Mouse (Mus musculus) MEL (cell line): ENCODE measurements around the gene D17Wsu92e. TPM values are rescaled to one million over a fixed set of nuclear protein-coding genes. Genes with fewer than 3 reads are reported as not detected.
A peak's percentile ranks its signal among the peaks of the same experiment; 100 is the strongest.

ENCODE experiments used
- DNase-seq: peaks from one replicate; pipeline ENCODE4 v3.0.0; 2011; ENCODE audit warnings: low read depth, low spot score
- H3K27ac ChIP-seq: 2 replicates; pipeline ENCODE4 v1.5.1; 2012; ENCODE audit warnings: low read depth, mild to moderate bottlenecking, control low read depth, low read length, moderate library complexity; ENCODE audit not compliant: control insufficient read depth
- H3K27me3 ChIP-seq, 2 experiments: fragments of 150-350 bp in 1 of 2; sonication (generic) in 1 of 2; 2 replicates each; pipeline ENCODE4 v1.6.1; 2012; ENCODE audit warnings: low read length in 2 of 2, mild to moderate bottlenecking in 2 of 2, improper control_type of control experiment in 1 of 2, moderate library complexity in 1 of 2; ENCODE audit not compliant: insufficient read depth in 2 of 2, control insufficient read depth in 1 of 2
- H3K36me3 ChIP-seq, 2 experiments: 2 replicates each; pipeline ENCODE4 v1.6.1; 2012 to 2014; ENCODE audit warnings: low read length in 2 of 2, improper control_type of control experiment in 1 of 2, inconsistent platforms in 1 of 2, mild to moderate bottlenecking in 1 of 2; ENCODE audit not compliant: insufficient read depth in 2 of 2, control insufficient read depth in 1 of 2
- H3K4me1 ChIP-seq, 2 experiments: fragments of 150-350 bp in 1 of 2; sonication (generic) in 1 of 2; 2 replicates each; pipeline ENCODE4 v1.6.1; 2012; ENCODE audit warnings: low read length in 2 of 2, improper control_type of control experiment in 1 of 2, mild to moderate bottlenecking in 1 of 2; ENCODE audit not compliant: insufficient read depth in 2 of 2, control insufficient read depth in 1 of 2
- H3K4me3 ChIP-seq, 2 experiments: fragments of 150-350 bp in 1 of 2; sonication (generic) in 1 of 2; 2 replicates each; pipeline ENCODE4 v1.5.1; 2012; ENCODE audit warnings: low read depth in 2 of 2, low read length in 2 of 2, mild to moderate bottlenecking in 2 of 2, moderate library complexity in 2 of 2, control low read depth in 1 of 2, improper control_type of control experiment in 1 of 2; ENCODE audit not compliant: control insufficient read depth in 1 of 2, insufficient read depth in 1 of 2
- H3K79me2 ChIP-seq: 2 replicates; pipeline ENCODE4 v1.6.1; 2012; ENCODE audit warnings: mild to moderate bottlenecking, low read length, moderate library complexity; ENCODE audit not compliant: control insufficient read depth, poor library complexity, insufficient read depth
- H3K9ac ChIP-seq: 2 replicates; pipeline ENCODE4 v1.6.1; 2012; ENCODE audit warnings: low read depth, mild to moderate bottlenecking, control low read depth, low read length, moderate library complexity; ENCODE audit not compliant: control insufficient read depth, poor library complexity, severe bottlenecking
- H3K9me3 ChIP-seq: fragments of 150-350 bp; sonication (generic); replicated peaks from 2 replicates; pipeline ENCODE4 v1.6.1; 2012; ENCODE audit warnings: mild to moderate bottlenecking, low read length, improper control_type of control experiment, moderate library complexity; ENCODE audit not compliant: insufficient read depth
- CHD2 ChIP-seq: IDR thresholded peaks from 2 replicates; pipeline ENCODE4 v1.6.1; 2011; ENCODE audit warnings: low read length, improper control_type of control experiment
- E2F4 ChIP-seq: IDR thresholded peaks from 2 replicates; pipeline ENCODE4 v1.6.1; 2011; ENCODE audit warnings: low read depth, low read length, improper control_type of control experiment, borderline replicate concordance
- ELF1 ChIP-seq: IDR thresholded peaks from 2 replicates; pipeline ENCODE4 v1.6.1; 2014; ENCODE audit warnings: low read depth, mild to moderate bottlenecking, inconsistent platforms, low read length, improper control_type of control experiment, moderate library complexity
- EP300 ChIP-seq, 2 experiments: IDR thresholded peaks; 2 replicates each; pipeline ENCODE4 v1.6.1; 2011; ENCODE audit warnings: improper control_type of control experiment in 2 of 2, low read length in 2 of 2, low read depth in 1 of 2, mild to moderate bottlenecking in 1 of 2
- ETS1 ChIP-seq: IDR thresholded peaks from 2 replicates; pipeline ENCODE4 v1.6.1; 2012; ENCODE audit warnings: low read depth, mild to moderate bottlenecking, inconsistent platforms, low read length, improper control_type of control experiment, moderate library complexity
- GATA1 ChIP-seq: IDR thresholded peaks from 2 replicates; pipeline ENCODE4 v1.6.1; 2011; ENCODE audit warnings: low read depth, low read length, improper control_type of control experiment
- HCFC1 ChIP-seq: IDR thresholded peaks from 2 replicates; pipeline ENCODE4 v1.6.1; 2012; ENCODE audit warnings: low read depth, mild to moderate bottlenecking, inconsistent platforms, low read length, improper control_type of control experiment, moderate library complexity
- KAT2A ChIP-seq: conservative IDR thresholded peaks from 2 replicates; pipeline ENCODE4 v1.6.1; 2012; ENCODE audit warnings: low read depth, low read length, improper control_type of control experiment, inconsistent platforms
- MAZ ChIP-seq: IDR thresholded peaks from 2 replicates; pipeline ENCODE4 v1.6.1; 2012; ENCODE audit warnings: low read depth, mild to moderate bottlenecking, inconsistent platforms, low read length, improper control_type of control experiment
- MXI1 ChIP-seq: IDR thresholded peaks from 2 replicates; pipeline ENCODE4 v1.6.1; 2011; ENCODE audit warnings: mild to moderate bottlenecking, low read depth, low read length, improper control_type of control experiment
- MYC ChIP-seq: IDR thresholded peaks from 2 replicates; pipeline ENCODE4 v1.6.1; 2011; ENCODE audit warnings: low read depth, mild to moderate bottlenecking, low read length, improper control_type of control experiment, moderate library complexity
- NELFE ChIP-seq: IDR thresholded peaks from 2 replicates; pipeline ENCODE4 v1.6.1; 2011; ENCODE audit warnings: low read depth, low read length, improper control_type of control experiment
- NRF1 ChIP-seq: IDR thresholded peaks from 2 replicates; pipeline ENCODE4 v1.6.1; 2014; ENCODE audit warnings: low read depth, mild to moderate bottlenecking, inconsistent platforms, low read length, improper control_type of control experiment, moderate library complexity; ENCODE audit not compliant: poor library complexity, insufficient read depth, severe bottlenecking
- POLR2A ChIP-seq, 2 experiments: IDR thresholded peaks; 2 replicates each; pipeline ENCODE4 v1.6.1; 2011 to 2012; ENCODE audit warnings: low read length in 2 of 2, mild to moderate bottlenecking in 2 of 2, control low read depth in 1 of 2, improper control_type of control experiment in 1 of 2, low read depth in 1 of 2, moderate library complexity in 1 of 2; ENCODE audit not compliant: control insufficient read depth in 1 of 2, insufficient read depth in 1 of 2, poor library complexity in 1 of 2
- POLR2AphosphoS2 ChIP-seq: IDR thresholded peaks from 2 replicates; pipeline ENCODE4 v1.6.1; 2011; ENCODE audit warnings: low read length, improper control_type of control experiment
- RCOR1 ChIP-seq: IDR thresholded peaks from 2 replicates; pipeline ENCODE4 v1.6.1; 2012; ENCODE audit warnings: low read depth, mild to moderate bottlenecking, inconsistent platforms, low read length, improper control_type of control experiment
- SIN3A ChIP-seq: IDR thresholded peaks from 2 replicates; pipeline ENCODE4 v1.6.1; 2012; ENCODE audit warnings: low read length, improper control_type of control experiment, inconsistent platforms
- TBP ChIP-seq: IDR thresholded peaks from 2 replicates; pipeline ENCODE4 v1.8.0; 2011; ENCODE audit warnings: low read depth, low read length, improper control_type of control experiment
- TCF12 ChIP-seq: IDR thresholded peaks from 2 replicates; pipeline ENCODE4 v1.6.1; 2014; ENCODE audit warnings: low read depth, mild to moderate bottlenecking, inconsistent platforms, low read length, improper control_type of control experiment, moderate library complexity
- UBTF ChIP-seq: IDR thresholded peaks from 2 replicates; pipeline ENCODE4 v1.6.1; 2012; ENCODE audit warnings: low read depth, mild to moderate bottlenecking, inconsistent platforms, low read length, improper control_type of control experiment, moderate library complexity, borderline replicate concordance; ENCODE audit not compliant: insufficient read depth
- ZC3H11A ChIP-seq: IDR thresholded peaks from 2 replicates; pipeline ENCODE4 v1.6.1; 2012; ENCODE audit warnings: low read depth, mild to moderate bottlenecking, inconsistent platforms, low read length, improper control_type of control experiment
- ZKSCAN1 ChIP-seq: IDR thresholded peaks from 2 replicates; pipeline ENCODE4 v1.6.1; 2012; ENCODE audit warnings: low read depth, mild to moderate bottlenecking, inconsistent platforms, low read length, improper control_type of control experiment, moderate library complexity
- ZMIZ1 ChIP-seq: IDR thresholded peaks from 2 replicates; pipeline ENCODE4 v1.6.1; 2012; ENCODE audit warnings: low read depth, mild to moderate bottlenecking, inconsistent platforms, low read length, improper control_type of control experiment, moderate library complexity
- polyA plus RNA-seq, 2 experiments: library from polyadenylated mRNA; stranded (reverse) in 1 of 2; unstranded in 1 of 2; fragments of >175 nt in 1 of 2; fragments of >200 nt in 1 of 2; gene quantifications; 2 replicates each; pipeline versions ENCODE4 v1.2.1 to v1.2.4; 2012; ENCODE audit warnings: low replicate concordance in 2 of 2, low read depth in 1 of 2; ENCODE audit not compliant: insufficient read length in 2 of 2, insufficient read depth in 1 of 2, missing spikeins in 1 of 2
- total RNA-seq: library from RNA; depleted of rRNA; stranded (reverse); fragments of 300-350 nt; gene quantifications from 2 replicates; pipeline ENCODE4 v1.2.3, GENCODE M21; 2012

The D17Wsu92e gene
- total and polyA plus RNA-seq, 3 experiments, result 72.5 to 108 TPM; not detected in 1

GRCm38 (mm10) chr17:27821407-27822338 is 1.2 kb upstream of the D17Wsu92e start (continued):
- TF ChIP-seq RCOR1 (peak; percentile 84), MYC (peak; percentile 78), SIN3A (peak; percentile 94), EP300 (IDR thresholded peaks at IDR 0.05; ENCODE audit: low read depth in 1 of 2, low read length in 2 of 2) (peak; percentile 94 to 98), CHD2 (peak; percentile 26; the same call in 1 of the 2 replicates), UBTF (no peak)

- Histone ChIP-seq H3K27me3 (no peaks in the 10 kb centered on the region), H3K79me2 (peaks cover 51% of the 10 kb centered on the region), H3K27ac (peak overlapping the region; percentile 95), H3K9ac (peak overlapping the region; percentile 96), H3K4me3 (peak overlapping the region; percentile 76 to 88), H3K36me3 (peaks cover 0 to 24% of the 10 kb centered on the region in 2 experiments; a peak in 2 of 4 replicates), H3K4me1 (peaks cover 9 to 16% of the 10 kb centered on the region in 2 experiments), H3K9me3 (no peaks in the 10 kb centered on the region)
- no peak for DNase-seq
- 0 out of 2 replicates have a peak, but pooled peaks have one; percentile 0 for TF ChIP-seq ZMIZ1
- TF ChIP-seq TCF12, result no peak
- no peak for TF ChIP-seq MAZ
- peak; percentile 2; the same call in 1 of the 2 replicates for TF ChIP-seq NRF1
Observed at GRCm38 (mm10) chr17:27819971-27820567, 379 bp downstream of the D17Wsu92e start.

- TF ChIP-seq MXI1 (0 out of 2 replicates have a peak, but pooled peaks have one; percentile 73), ETS1 (peak; percentile 67), E2F4 (no peak), GATA1 (peak; percentile 64; the same call in 1 of the 2 replicates), ZC3H11A (no peak), MAZ (no peak), POLR2A (IDR thresholded peaks at IDR 0.05; ENCODE audit: control insufficient read depth in 1 of 2, insufficient read depth in 1 of 2, low read depth in 1 of 2, low read length in 2 of 2, poor library complexity in 1 of 2) (peak in 1 of 2 experiments; percentile 59; a peak in 2 of 4 replicates), TCF12 (peak; percentile 29; the same call in 1 of the 2 replicates), TBP (peak; percentile 72), ZKSCAN1 (no peak), HCFC1 (peak; percentile 81), ELF1 (peak; percentile 43; the same call in 1 of the 2 replicates), KAT2A (peak; percentile 49; the same call in 1 of the 2 replicates), NRF1 (peak; percentile 4; the same call in 1 of the 2 replicates), POLR2AphosphoS2 (peak; percentile 39; the same call in 1 of the 2 replicates), SIN3A (peak; percentile 87), NELFE (peak; percentile 43; the same call in 1 of the 2 replicates)
- Histone ChIP-seq H3K9me3 (no peaks in the 10 kb centered on the region), H3K27me3 (no peaks in the 10 kb centered on the region), H3K4me3 (peak overlapping the region; percentile 76 to 88), H3K79me2 (peaks cover 53% of the 10 kb centered on the region), H3K27ac (peak overlapping the region; percentile 95), H3K4me1 (peaks cover 9 to 16% of the 10 kb centered on the region in 2 experiments), H3K36me3 (peaks cover 0 to 24% of the 10 kb centered on the region in 2 experiments; a peak in 2 of 4 replicates), H3K9ac (peak overlapping the region; percentile 96)
- DNase-seq, result peak; percentile 85
Observed at GRCm38 (mm10) chr17:27819521-27819970, 902 bp downstream of the D17Wsu92e start.
